Mouse (Mus musculus): ENCODE data around the gene Plcd3. TPM values are rescaled to one million over a fixed set of nuclear protein-coding genes. Genes with fewer than 3 reads are reported as not detected.

Gene Plcd3
- polyA plus RNA-seq, 1 experiment from 2014 or later, result 13.6 TPM

GRCm38 (mm10) chr11:103023974-103024373 lies 77.5 kb downstream of the Plcd3 start:
- no peak overlapping the region for H3K4me3 ChIP-seq (ENCODE audit: low read length)
- no peaks in the 10 kb centered on the region for H3K9me3 ChIP-seq (replicated peaks; ENCODE audit: control insufficient read depth, low read length)
- ATAC-seq (replicated peaks; ENCODE audit: extremely low read depth, insufficient read depth, low FRiP score), result no peak
- WGBS, result 79% methylated on average over 3 of the region's 3 CpGs
- no peak overlapping the region for H3K4me2 ChIP-seq (ENCODE audit: low read depth, low read length)
- no peak overlapping the region for H3K27ac ChIP-seq (ENCODE audit: low read length)
- H3K36me3 ChIP-seq (ENCODE audit: control insufficient read depth, insufficient read depth), result peaks cover 6% of the 10 kb centered on the region
- H3K9ac ChIP-seq (ENCODE audit: low read length), result no peak overlapping the region
- peaks cover 11% of the 10 kb centered on the region for H3K4me1 ChIP-seq (ENCODE audit: control insufficient read depth, insufficient read depth, low read length)
- no peaks in the 10 kb centered on the region for H3K27me3 ChIP-seq (ENCODE audit: control insufficient read depth, insufficient read depth, low read length)

- Histone ChIP-seq H3K4me2 (ENCODE audit: low read depth, low read length) (no peak overlapping the region), H3K9me3 (replicated peaks; ENCODE audit: control insufficient read depth, low read length) (no peaks in the 10 kb centered on the region), H3K9ac (ENCODE audit: low read length) (no peak overlapping the region), H3K4me3 (ENCODE audit: low read length) (no peak overlapping the region), H3K27me3 (ENCODE audit: control insufficient read depth, insufficient read depth, low read length) (no peaks in the 10 kb centered on the region), H3K36me3 (ENCODE audit: control insufficient read depth, insufficient read depth) (peaks cover 6% of the 10 kb centered on the region), H3K4me1 (ENCODE audit: control insufficient read depth, insufficient read depth, low read length) (peaks cover 10% of the 10 kb centered on the region), H3K27ac (ENCODE audit: low read length) (no peak overlapping the region)
- WGBS, result 70% methylated on average over 3 of the region's 3 CpGs
- no peak for ATAC-seq (replicated peaks; ENCODE audit: extremely low read depth, insufficient read depth, low FRiP score)
These were observed 80.6 kb downstream of the Plcd3 start for GRCm38 (mm10) chr11:103020713-103021335.

Other genes starting within 250 kb of the Plcd3 start
- 114 and 115 TPM in 2 replicates for gene Eftud2, start 220.7 kb downstream of the Plcd3 start, polyA plus RNA-seq (2015; fragmentation: Nextera tagmentation; extraction: Ambion mirVana)
- 0.64 and 0.77 TPM in 2 replicates for gene Ccdc103, start 220.5 kb downstream of the Plcd3 start, polyA plus RNA-seq (2015; fragmentation: Nextera tagmentation; extraction: Ambion mirVana)
- gene Fam187a, start 216.5 kb downstream of the Plcd3 start, polyA plus RNA-seq (2015; fragmentation: Nextera tagmentation; extraction: Ambion mirVana), result 0.09 TPM in 1 of 2 replicates, not detected in the other
- 0.26 and 0.30 TPM in 2 replicates for gene Gfap, start 200.7 kb downstream of the Plcd3 start, polyA plus RNA-seq (2015; fragmentation: Nextera tagmentation; extraction: Ambion mirVana)
- 6.6 and 7.6 TPM in 2 replicates for gene Kif18b, start 176.5 kb downstream of the Plcd3 start, polyA plus RNA-seq (2015; fragmentation: Nextera tagmentation; extraction: Ambion mirVana)
- gene C1ql1, start 155.0 kb downstream of the Plcd3 start, polyA plus RNA-seq (2015; fragmentation: Nextera tagmentation; extraction: Ambion mirVana), result 0.32 and 0.39 TPM in 2 replicates
- gene Nmt1, start 73.5 kb downstream of the Plcd3 start, polyA plus RNA-seq (2015; fragmentation: Nextera tagmentation; extraction: Ambion mirVana), result 39.1 and 41.7 TPM in 2 replicates
- 66.9 and 77.5 TPM in 2 replicates for gene Dcakd, start 73.3 kb downstream of the Plcd3 start, polyA plus RNA-seq (2015; fragmentation: Nextera tagmentation; extraction: Ambion mirVana)
- gene Acbd4, start within 50 bp of the Plcd3 start, polyA plus RNA-seq (2015; fragmentation: Nextera tagmentation; extraction: Ambion mirVana), result 21.5 and 21.8 TPM in 2 replicates
- 2.9 TPM in 2 replicates for gene Hexim1, start 14.6 kb upstream of the Plcd3 start, polyA plus RNA-seq (2015; fragmentation: Nextera tagmentation; extraction: Ambion mirVana)
- gene Hexim2, start 30.8 kb upstream of the Plcd3 start, polyA plus RNA-seq (2015; fragmentation: Nextera tagmentation; extraction: Ambion mirVana), result 6.1 and 7.4 TPM in 2 replicates
- 4.0 and 7.6 TPM in 2 replicates for gene Fmnl1, start 69.4 kb upstream of the Plcd3 start, polyA plus RNA-seq (2015; fragmentation: Nextera tagmentation; extraction: Ambion mirVana)
- 0.17 and 0.25 TPM in 2 replicates for gene 1700023F06Rik, start 106.9 kb upstream of the Plcd3 start, polyA plus RNA-seq (2015; fragmentation: Nextera tagmentation; extraction: Ambion mirVana)
- gene Spata32, start 116.8 kb upstream of the Plcd3 start, polyA plus RNA-seq (2015; fragmentation: Nextera tagmentation; extraction: Ambion mirVana), result not detected in 2 replicates
- 3.0 and 4.8 TPM in 2 replicates for gene Map3k14, start 165.8 kb upstream of the Plcd3 start, polyA plus RNA-seq (2015; fragmentation: Nextera tagmentation; extraction: Ambion mirVana)

Data from heart, embryonic 16.5 days (tissue).